Mouse (Mus musculus): Measurements from ENCODE around the gene Pcbp3.
A peak's percentile ranks its signal among the peaks of the same experiment; 100 is the strongest.
"Not testable (repeated sequence)": the region's sequence is repeated elsewhere in the genome, so short reads cannot be mapped to it uniquely, and the experiment has no call there.

Pcbp3 gene

GRCm38 (mm10) chr10:76794102-76794501 lies 167.6 kb downstream of the Pcbp3 start:
- DNase-seq: peak; percentile 88

- peak; percentile 65 for DNase-seq
These were observed 170.2 kb downstream of the Pcbp3 start for GRCm38 (mm10) chr10:76791475-76791874.

DNA sequence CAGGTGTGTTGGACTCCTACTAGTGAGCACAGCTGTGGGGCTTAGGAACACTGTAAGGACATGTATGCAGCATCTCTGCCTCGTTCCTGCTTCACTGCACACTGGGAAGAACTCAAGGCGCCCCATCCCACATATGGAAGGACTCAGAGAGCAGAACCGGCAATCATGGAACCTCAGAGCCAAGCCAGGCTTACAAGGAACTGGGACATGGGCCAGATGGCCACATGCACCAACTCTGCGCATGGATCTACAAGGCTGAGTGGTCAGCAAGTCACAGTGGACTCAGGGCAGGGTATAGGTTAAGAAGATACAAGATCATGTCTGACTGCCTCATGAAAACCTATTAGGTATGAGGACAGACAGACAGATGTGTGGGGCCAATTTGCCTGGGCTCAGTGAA lies 171.8 kb downstream of the Pcbp3 start:
- DNase-seq: peak; percentile 65

GRCm38 (mm10) chr10:76785312-76785711 lies 176.4 kb downstream of the Pcbp3 start:
- DNase-seq: no peak

- DNase-seq: no peak
These were observed 182.5 kb downstream of the Pcbp3 start for GRCm38 (mm10) chr10:76779225-76779624.

DNA sequence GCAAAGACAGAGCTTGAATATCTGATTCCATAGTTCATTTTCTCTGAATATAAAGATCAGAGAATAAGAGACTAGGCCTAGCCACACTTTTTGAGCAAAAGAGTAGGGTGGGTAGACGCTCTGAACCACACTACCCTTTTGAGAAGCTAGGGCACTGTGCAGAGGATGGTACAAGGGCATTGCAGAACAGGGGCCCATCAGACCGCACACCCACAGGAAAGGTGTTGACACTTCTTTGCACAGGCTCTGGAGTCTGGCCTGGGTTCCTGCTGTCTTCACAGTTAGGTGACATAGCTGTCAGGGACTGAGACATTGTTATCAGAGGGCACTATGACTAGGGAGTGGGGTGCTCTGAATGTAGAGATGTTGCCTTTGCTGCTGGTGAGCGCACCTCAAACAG lies 190.1 kb downstream of the Pcbp3 start:
- DNase-seq: no peak

DNA sequence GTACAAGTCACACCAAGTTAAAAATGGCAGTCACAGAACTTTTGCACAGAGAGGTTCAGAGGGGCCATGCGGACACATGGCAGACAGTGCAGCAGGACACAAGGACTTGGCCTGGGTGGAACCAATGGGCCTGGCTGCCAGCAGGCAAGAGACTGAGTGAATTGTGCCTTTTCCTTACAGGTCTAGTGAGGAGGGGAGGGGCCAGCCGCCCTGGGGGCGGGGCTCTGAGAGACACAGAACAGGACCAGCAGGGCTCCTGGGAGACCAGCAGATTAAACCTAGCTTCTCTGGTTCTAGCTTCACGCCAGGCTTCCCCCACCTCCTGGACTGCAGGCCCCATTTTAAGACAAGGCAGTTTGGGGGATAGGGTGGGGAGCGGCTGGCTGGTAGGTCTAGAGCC lies 190.6 kb downstream of the Pcbp3 start:
- DNase-seq: no peak

GRCm38 (mm10) chr10:76769581-76769980 lies 192.1 kb downstream of the Pcbp3 start:
- no peak for DNase-seq

GRCm38 (mm10) chr10:76766196-76766595 lies 195.5 kb downstream of the Pcbp3 start:
- no peak for DNase-seq

- DNase-seq: no peak
These were observed 196.8 kb downstream of the Pcbp3 start for GRCm38 (mm10) chr10:76764927-76765326.

DNA sequence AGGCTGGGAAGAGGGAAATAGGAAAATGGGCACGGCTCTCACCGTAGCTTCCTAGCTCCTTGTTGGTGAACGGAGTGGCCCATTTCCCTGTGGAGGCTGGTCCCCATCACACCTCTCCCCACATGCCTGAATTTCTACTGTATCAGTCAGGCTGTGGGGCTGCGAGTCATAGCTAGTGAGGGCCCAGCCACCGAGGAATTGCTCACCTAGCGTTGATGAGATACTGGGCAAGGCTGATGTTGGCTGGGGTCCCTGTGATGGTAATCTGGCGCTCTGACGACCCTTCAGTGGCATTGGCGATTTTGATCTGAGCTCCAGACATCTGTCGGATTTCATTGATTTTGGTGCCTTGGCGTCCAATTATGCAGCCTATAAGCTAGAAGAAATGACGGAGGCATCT lies 198.7 kb downstream of the Pcbp3 start:
- no peak for DNase-seq

- DNase-seq: no peak
These were observed 199.3 kb downstream of the Pcbp3 start for GRCm38 (mm10) chr10:76762411-76762810.

DNA sequence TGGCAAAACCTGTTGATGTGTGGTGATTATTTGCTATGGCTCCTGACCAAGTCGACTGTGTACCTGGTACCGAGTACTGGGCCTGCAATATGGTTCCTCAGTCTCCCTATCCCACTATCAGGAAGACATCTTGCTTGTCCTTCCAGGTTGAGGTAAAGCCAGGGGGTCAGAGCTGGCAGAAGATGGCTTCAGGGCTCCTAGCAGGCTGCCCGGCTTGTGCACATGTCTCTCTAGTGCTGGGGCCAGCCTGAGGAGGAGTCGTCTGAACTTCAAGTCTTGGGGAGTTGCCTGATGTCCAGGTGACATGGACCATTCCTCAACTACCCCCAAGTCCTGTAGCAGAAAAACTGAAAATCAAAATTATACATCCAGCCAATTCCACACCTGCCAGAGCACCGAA lies 201.8 kb downstream of the Pcbp3 start:
- DNase-seq: no peak

- DNase-seq: no peak
These were observed 208.0 kb downstream of the Pcbp3 start for GRCm38 (mm10) chr10:76753640-76754039.

DNA sequence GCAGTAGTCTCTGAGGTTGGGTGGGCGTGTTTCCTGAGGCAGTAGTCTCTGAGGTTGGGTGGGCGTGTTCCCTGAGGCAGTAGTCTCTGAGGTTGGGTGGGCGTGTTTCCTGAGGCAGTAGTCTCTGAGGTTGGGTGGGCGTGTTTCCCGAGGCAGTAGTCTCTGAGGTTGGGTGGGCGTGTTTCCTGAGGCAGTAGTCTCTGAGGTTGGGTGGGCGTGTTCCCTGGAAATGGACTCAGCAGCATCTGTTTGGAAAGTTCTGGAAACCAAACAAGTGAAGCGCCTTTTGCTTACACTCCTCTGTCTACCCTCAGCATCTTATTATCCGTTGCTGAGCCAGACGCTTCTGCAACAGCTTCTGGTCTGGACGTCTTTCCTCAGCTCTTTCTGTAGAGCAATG lies 217.4 kb downstream of the Pcbp3 start:
- not testable (repeated sequence) for DNase-seq

DNA sequence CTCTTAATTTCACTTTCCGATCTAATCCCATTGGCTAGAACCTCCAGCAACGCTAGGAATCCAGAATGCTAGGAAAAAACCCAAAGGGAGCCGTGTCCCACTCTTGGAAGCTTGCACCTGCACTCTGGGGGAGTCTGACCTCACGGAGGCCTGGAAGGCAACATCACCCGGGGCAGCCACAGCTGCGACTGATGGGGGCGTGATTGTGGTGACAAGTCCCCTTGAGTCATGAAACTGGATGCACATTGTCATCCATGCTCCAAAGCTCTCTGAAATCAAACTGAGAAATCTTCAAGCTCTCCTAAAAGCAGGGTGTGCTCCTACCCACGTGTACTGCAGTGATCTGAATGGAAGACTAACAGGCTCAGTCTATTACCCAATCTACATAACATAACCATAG lies 224.9 kb downstream of the Pcbp3 start:
- no peak for DNase-seq

DNA sequence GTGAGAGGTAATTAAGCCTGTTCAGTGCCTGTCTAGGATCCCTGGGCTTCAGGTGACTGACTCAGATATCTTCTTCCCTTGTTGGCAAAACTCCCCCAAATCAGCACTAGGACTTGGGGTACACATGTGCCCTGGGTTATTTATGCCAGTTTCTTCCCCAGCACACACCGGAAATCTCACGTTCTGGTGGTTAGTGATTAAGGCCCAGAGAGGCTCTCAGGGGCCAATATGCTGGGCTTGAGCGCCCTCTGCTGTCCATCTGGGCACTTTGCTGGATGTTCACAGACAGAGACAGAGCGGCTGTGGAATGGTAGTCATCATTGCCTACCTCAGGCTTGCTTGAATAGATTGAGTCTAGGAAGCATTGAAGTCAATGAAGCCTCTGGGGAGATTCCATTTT lies 226.7 kb downstream of the Pcbp3 start:
- DNase-seq: peak; percentile 62

DNA sequence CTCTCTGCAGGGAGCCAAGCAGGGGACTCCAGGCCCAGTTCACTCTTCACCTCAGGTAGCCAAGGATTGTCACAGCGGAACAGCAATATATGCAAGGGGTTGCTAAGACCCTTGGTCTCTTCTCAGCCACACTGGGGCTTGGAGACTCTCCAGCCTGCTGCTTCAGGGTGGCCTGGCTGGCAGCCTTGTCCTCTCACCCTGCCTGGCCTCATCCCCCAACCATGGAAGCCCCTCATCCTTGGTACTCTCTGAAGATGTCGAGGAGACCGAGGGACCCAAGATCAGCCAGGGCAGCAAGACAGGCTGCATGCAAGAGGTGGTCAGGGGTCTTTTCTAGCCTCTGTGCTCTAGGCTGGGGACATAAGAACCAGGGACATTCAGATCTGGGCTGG lies 228.0 kb downstream of the Pcbp3 start:
- DNase-seq: no peak

DNA sequence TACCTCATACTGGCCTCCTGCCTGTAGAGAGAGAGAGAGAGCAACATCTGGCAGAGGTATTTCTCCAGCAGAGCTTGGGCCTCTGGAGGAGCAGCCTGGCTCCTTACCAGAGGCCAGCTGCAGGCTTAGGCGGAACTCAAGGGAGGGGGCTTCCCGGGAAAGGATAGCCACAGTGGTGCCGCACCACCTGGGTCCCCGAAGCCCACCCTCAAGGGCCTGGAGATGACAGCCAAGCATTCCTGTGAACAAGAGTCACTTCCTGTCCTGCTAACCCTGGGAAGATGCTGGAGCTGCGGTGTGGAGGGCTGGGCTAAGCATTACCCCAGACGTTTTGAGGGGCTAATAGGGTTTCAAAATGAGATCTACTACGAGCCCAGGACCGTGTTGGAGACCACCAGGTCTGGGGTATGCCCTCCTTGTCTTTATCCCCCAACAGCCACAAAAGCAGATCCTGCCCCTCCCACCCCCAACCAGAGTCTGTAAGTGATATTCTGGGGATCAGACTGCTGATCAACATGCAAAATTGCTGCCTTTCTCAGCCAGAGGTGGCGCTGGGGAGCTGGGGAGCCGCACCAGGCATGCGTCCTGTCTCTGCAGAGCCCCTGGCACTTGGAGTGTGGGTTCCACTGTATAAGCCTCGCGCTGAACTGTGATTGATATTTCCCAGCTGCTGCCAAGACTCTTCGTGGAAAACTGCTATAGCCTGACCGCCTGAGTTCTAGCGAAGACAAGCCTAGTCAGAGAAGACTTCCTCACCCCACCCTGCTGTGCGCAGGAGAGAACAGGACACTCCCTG lies 228.6 kb downstream of the Pcbp3 start:
- DNase-seq: no peak

DNA sequence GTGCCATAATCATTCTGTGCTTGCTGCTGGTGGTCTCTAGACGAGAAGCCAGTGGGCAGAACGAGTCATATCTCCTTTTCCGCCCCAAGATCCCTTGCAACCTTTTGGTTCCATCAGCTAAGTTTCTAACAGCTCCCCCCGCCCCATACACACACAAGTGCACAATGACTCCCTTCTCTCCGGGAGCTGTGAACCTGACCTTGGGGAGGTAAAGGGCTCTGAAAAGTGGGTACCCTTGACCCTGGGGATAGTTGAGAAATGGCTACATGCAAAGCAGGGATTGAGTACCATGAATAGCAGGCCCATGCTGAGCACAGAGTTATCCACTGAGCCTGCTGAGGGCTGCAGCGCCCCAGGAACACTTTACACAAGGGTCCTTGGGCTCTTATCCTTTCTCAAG lies 229.3 kb downstream of the Pcbp3 start:
- no peak for DNase-seq

DNA sequence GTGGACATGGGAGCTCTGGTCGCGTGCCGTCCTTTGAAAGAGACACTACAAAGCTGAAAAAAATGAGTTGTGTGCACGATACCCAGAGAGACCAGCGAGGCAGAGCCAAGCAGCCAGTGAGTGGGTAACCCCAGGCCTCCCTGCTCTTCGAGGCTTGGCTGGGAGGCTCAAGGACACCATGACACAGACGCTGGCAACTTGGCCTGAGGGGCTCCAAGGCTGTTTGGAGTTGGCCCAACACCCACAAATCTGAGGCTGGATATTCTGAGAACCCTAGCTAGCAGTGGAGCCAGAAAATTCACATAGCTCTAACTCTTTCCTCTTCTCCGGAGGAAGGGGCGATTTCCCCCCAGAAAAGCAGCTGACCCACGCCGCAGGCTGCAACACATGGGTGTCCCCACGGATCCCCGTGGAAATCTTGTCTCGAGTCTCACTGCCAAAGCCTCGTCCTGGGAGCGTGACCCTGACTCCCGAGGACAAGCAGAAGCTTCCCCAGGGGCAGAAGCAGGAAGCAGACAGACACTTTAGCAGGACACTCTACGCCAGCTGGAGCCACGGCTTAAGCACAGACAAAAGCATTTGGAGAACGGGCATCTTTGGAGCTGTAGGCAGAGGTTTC lies 230.0 kb downstream of the Pcbp3 start:
- DNase-seq: no peak

GRCm38 (mm10) chr10:76729631-76730620 lies 231.8 kb downstream of the Pcbp3 start:
- no peak for DNase-seq

DNA sequence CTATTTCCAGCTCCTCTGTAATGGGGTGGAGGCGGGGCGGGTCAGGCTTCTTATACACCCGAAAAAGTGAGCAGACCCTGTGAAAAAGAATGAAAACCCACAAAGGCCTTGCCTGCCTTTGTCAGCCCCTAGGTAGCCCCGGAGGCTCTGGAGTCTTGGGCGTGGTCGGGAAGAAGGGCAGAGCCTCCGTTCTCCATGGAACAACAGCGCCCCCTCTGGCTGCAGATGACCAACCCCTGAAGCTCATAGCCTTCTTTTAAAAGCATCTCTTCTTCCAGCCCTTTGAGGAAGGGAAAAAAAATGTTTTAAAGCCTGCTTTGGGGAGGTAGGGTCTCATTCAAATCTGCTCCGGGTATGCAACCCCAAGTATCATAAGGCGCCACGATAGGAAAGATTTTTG lies 233.3 kb downstream of the Pcbp3 start:
- no peak for DNase-seq

GRCm38 (mm10) chr10:76727301-76727700 lies 234.4 kb downstream of the Pcbp3 start:
- DNase-seq: no peak
